14 mouse cellular contexts compared by ENCODE assay signal in the genomic region with DNA sequence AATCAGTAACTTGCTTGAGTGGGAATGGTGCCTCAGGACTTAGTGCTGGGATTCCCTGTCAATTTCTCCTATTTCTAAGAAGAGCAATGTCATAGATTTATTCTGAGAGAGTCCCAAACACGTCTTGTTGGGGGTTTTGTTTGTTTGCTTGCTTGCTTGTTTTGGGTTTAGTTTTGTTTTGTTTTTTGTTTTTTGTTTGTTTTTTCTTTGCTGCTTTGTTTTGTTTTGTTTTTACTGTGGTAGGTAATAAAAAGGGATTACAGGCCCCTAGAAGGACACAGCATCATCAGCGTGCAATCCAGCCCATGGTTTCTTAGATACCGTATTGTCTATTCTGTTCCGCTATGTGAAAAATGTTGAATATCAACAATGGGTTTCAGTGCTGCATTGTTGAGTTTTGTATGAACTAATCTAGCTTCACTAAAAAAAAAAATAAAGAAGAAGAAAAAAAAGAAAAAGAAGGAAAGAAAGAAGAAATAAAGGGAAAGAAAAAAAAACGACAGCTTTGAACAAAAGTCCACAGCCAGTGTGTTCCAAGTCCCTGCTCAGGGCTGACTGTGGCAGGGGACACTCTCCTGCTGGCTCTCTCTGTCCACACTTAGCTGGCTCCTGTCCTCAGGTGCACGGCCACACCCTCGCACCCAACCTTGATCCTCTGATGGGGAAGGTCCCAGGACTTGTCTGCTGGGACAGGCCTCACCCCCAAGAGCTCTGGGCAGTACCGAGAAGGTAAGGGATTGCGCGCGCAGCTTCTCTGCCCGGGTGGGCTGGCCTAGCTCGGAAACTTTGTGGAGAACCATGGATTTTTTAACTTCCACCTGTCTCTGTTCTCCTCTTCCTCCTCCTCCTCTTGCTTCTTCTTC.
A peak's percentile ranks its signal among the peaks of the same experiment; 100 is the strongest.
DNase-seq lines count a peak whose midpoint lies in the region; ATAC-seq and TF ChIP-seq lines count a peak whose summit lies in the region.
"Had no signal": no experiment of that assay in that cellular context is flagged by ENCODE, and none has a peak within 500 bp of the region (broad histone marks: within the 10 kb centered on the region; RNA-seq: fewer than 3 reads in every experiment).

No protein-coding gene starts in this region.

- peak overlapping the region; percentile 42 for H3K4me2 ChIP-seq in forebrain, embryonic 16.5 days (ENCODE audit: low read length)
- H3K4me2 ChIP-seq in midbrain, embryonic 12.5 days (replicated peaks): peak overlapping the region; percentile 53
- no peak overlapping the region for H3K4me2 ChIP-seq in kidney, embryonic 16.5 days (replicated peaks; ENCODE audit: low read depth, low read length)
- H3K4me2 ChIP-seq: kidney, embryonic 15.5 days; limb, embryonic 15.5 days had no signal

- H3K27ac ChIP-seq in left cerebral cortex, adult 2 months: peak overlapping the region; percentile 21; the same call in 1 of the 2 replicates
- H3K27ac ChIP-seq in forebrain, embryonic 16.5 days (ENCODE audit: low read length): peak overlapping the region; percentile 62
- H3K27ac ChIP-seq in midbrain, embryonic 12.5 days (replicated peaks): peak overlapping the region; percentile 80
- H3K27ac ChIP-seq in kidney, embryonic 16.5 days (ENCODE audit: low read length): no peak overlapping the region
- H3K27ac ChIP-seq: kidney, embryonic 15.5 days; limb, embryonic 15.5 days had no signal

- H3K4me1 ChIP-seq in forebrain, embryonic 16.5 days (replicated peaks; ENCODE audit: control insufficient read depth, insufficient read depth, low read length): peaks cover 25% of the 10 kb centered on the region
- H3K4me1 ChIP-seq in midbrain, embryonic 12.5 days: peaks cover 42% of the 10 kb centered on the region
- H3K4me1 ChIP-seq in kidney, embryonic 16.5 days (ENCODE audit: insufficient read depth, low read length): no peaks in the 10 kb centered on the region
- H3K4me1 ChIP-seq: kidney, embryonic 15.5 days; limb, embryonic 15.5 days had no signal

- peak overlapping the region; percentile 45; the same call in 1 of the 2 replicates for H3K9ac ChIP-seq in forebrain, embryonic 16.5 days (replicated peaks; ENCODE audit: low read depth, low read length)
- H3K9ac ChIP-seq in midbrain, embryonic 12.5 days (replicated peaks): peak overlapping the region; percentile 49; the same call in 1 of the 2 replicates
- H3K9ac ChIP-seq in kidney, embryonic 16.5 days (replicated peaks; ENCODE audit: low read length): no peak overlapping the region
- H3K9ac ChIP-seq: kidney, embryonic 15.5 days; limb, embryonic 15.5 days had no signal

- intact Hi-C loops in left cerebral cortex, adult 2 months (cut with DNase I): loop anchor here (2.0 kb wide), 2 partner anchors 79 to 115 kb away; no protein-coding TSS in a partner anchor
- intact Hi-C loops in left cerebral cortex, postnatal 36 days (cut with DNase I): loop anchor here (5.0 kb wide), 1 partner anchor 118 kb away; no protein-coding TSS in a partner anchor

- H3K27me3 ChIP-seq in forebrain, embryonic 16.5 days (replicated peaks; ENCODE audit: control insufficient read depth, insufficient read depth, low read length): no peaks in the 10 kb centered on the region
- peaks cover 5% of the 10 kb centered on the region; the same call in 1 of the 2 replicates for H3K27me3 ChIP-seq in midbrain, embryonic 12.5 days
- no peaks in the 10 kb centered on the region for H3K27me3 ChIP-seq in kidney, embryonic 16.5 days (ENCODE audit: insufficient read depth, low read length)
- H3K27me3 ChIP-seq: kidney, embryonic 15.5 days; limb, embryonic 15.5 days had no signal

- peak overlapping the region; percentile 15 for H3K4me3 ChIP-seq in left cerebral cortex, adult 2 months
- H3K4me3 ChIP-seq in forebrain, embryonic 16.5 days (replicated peaks; ENCODE audit: low read length): peak overlapping the region; percentile 33
- H3K4me3 ChIP-seq in midbrain, embryonic 12.5 days: peak overlapping the region; percentile 41
- no peak overlapping the region for H3K4me3 ChIP-seq in kidney, embryonic 16.5 days (ENCODE audit: low read length)
- H3K4me3 ChIP-seq: kidney, embryonic 15.5 days; limb, embryonic 15.5 days had no signal

- no peaks in the 10 kb centered on the region for H3K36me3 ChIP-seq in forebrain, embryonic 16.5 days (ENCODE audit: control insufficient read depth, insufficient read depth)
- no peaks in the 10 kb centered on the region for H3K36me3 ChIP-seq in midbrain, embryonic 12.5 days
- no peaks in the 10 kb centered on the region for H3K36me3 ChIP-seq in kidney, embryonic 16.5 days (ENCODE audit: insufficient read depth, low read length)
- H3K36me3 ChIP-seq: kidney, embryonic 15.5 days; limb, embryonic 15.5 days had no signal

- WGBS in forebrain, embryonic 16.5 days: 8% methylated on average over 13 of the region's 13 CpGs
- WGBS in midbrain, embryonic 12.5 days: 13% methylated on average over 13 of the region's 13 CpGs
- WGBS in kidney, embryonic 16.5 days: 63% methylated on average over 13 of the region's 13 CpGs

- ATAC-seq in forebrain, embryonic 16.5 days: peak; percentile 22; the same call in 1 of the 2 replicates
- ATAC-seq in midbrain, embryonic 12.5 days (ENCODE audit: low FRiP score, low read depth): peak; percentile 32; the same call in 1 of the 2 replicates
- no peak for ATAC-seq in kidney, embryonic 16.5 days (ENCODE audit: low FRiP score, low TSS enrichment)
- ATAC-seq in CD4-positive, CD25-positive, alpha-beta regulatory T cell, adult 4 months: no peak

- no peak for DNase-seq in left cerebral cortex, adult 2 months (ENCODE audit: extremely low spot score in 1 of 2, low spot score in 2 of 2)
- no peak for DNase-seq in left cerebral cortex, postnatal 36 days (ENCODE audit: low spot score in 2 of 2)
- DNase-seq in adrenal gland, adult 2 months: no peak
- no peak for DNase-seq in frontal cortex, postnatal 10 days (ENCODE audit: low spot score in 2 of 2)
- DNase-seq: cerebellum, postnatal 14 days; heart, adult 18-20 months; heart, postnatal 4 days; thymus, adult 2 months had no signal

- no peaks in the 10 kb centered on the region for H3K9me3 ChIP-seq in forebrain, embryonic 16.5 days (ENCODE audit: control insufficient read depth, low read length)
- H3K9me3 ChIP-seq in midbrain, embryonic 12.5 days: no peaks in the 10 kb centered on the region
- H3K9me3 ChIP-seq in kidney, embryonic 16.5 days (ENCODE audit: low read length): no peaks in the 10 kb centered on the region
- H3K9me3 ChIP-seq: kidney, embryonic 15.5 days; limb, embryonic 15.5 days had no signal

- no peak for TF ChIP-seq CTCF in left cerebral cortex, adult 2 months (IDR thresholded peaks at IDR 0.05)

Comparison
In these comparisons a context has a peak if more than half of its experiments do, and no peak if none do; other contexts are left out.
1. ATAC-seq: peak in forebrain, embryonic 16.5 days (single experiment) and midbrain, embryonic 12.5 days (single experiment); none in kidney, embryonic 16.5 days (single experiment) and CD4-positive, CD25-positive, alpha-beta regulatory T cell, adult 4 months (single experiment).